Mouse (Mus musculus) midbrain, embryonic 14.5 days (tissue): Measurements from ENCODE around the gene Pon2. TPM values are rescaled to one million over a fixed set of nuclear protein-coding genes. Genes with fewer than 3 reads are reported as not detected.

ENCODE experiments used
- ATAC-seq: fragments of 200-750 bp; cut with Nextera tagmentation; 2 replicates; pipeline ENCODE4 v1.8.0; 2017; ENCODE audit warnings: moderate number of reproducible peaks, moderate library complexity; ENCODE audit not compliant: low FRiP score, low TSS enrichment
- DNase-seq: peaks from one replicate; pipeline ENCODE4 v3.0.0-alpha.2; 2015
- H3K27ac ChIP-seq: fragments of 300-500 bp; sonication (generic); replicated peaks from 2 replicates; pipeline ENCODE4 v1.5.1; 2014; ENCODE audit warnings: mild to moderate bottlenecking, low read depth, low read length, moderate library complexity
- H3K27me3 ChIP-seq: fragments of 300-500 bp; sonication (generic); 2 replicates; pipeline ENCODE4 v1.6.1; 2014; ENCODE audit warnings: low read length, control low read depth, mixed read lengths; ENCODE audit not compliant: control insufficient read depth, insufficient read depth
- H3K36me3 ChIP-seq: fragments of 300-500 bp; sonication (generic); 2 replicates; pipeline ENCODE4 v1.6.1; 2014; ENCODE audit warnings: low read length, control low read depth; ENCODE audit not compliant: control insufficient read depth, insufficient read depth
- H3K4me1 ChIP-seq: fragments of 300-500 bp; sonication (generic); 2 replicates; pipeline ENCODE4 v1.6.1; 2014; ENCODE audit warnings: mild to moderate bottlenecking, antibody characterized with exemption, low read length, control low read depth; ENCODE audit not compliant: control insufficient read depth, insufficient read depth
- H3K4me2 ChIP-seq: fragments of 300-500 bp; sonication (generic); 2 replicates; pipeline ENCODE4 v1.6.1; 2014; ENCODE audit warnings: mild to moderate bottlenecking, low read length, moderate library complexity
- H3K4me3 ChIP-seq: fragments of 300-500 bp; sonication (generic); replicated peaks from 2 replicates; pipeline ENCODE4 v1.5.1; 2014; ENCODE audit warnings: low read depth, low read length
- H3K9ac ChIP-seq: fragments of 300-500 bp; sonication (generic); replicated peaks from 2 replicates; pipeline ENCODE4 v1.6.1; 2014; ENCODE audit warnings: mild to moderate bottlenecking, low read length, moderate library complexity
- H3K9me3 ChIP-seq: fragments of 300-500 bp; sonication (generic); 2 replicates; pipeline ENCODE4 v1.6.1; 2016; ENCODE audit warnings: low read length, control low read depth, mixed read lengths; ENCODE audit not compliant: control insufficient read depth
- WGBS: fragments of 180-500 bp; shearing (Covaris S2); extraction: QIAGEN DNeasy Blood & Tissue Kit; methylation state at CpG from one replicate; pipeline ENCODE4 v1.1.7; 2014; 5-methylcytosine and 5-hydroxymethylcytosine counted together
- polyA plus RNA-seq: library from polyadenylated mRNA; unstranded; fragments of >200 nt; fragmentation: Nextera tagmentation; extraction: Ambion mirVana; gene quantifications from 2 replicates; pipeline ENCODE4 v1.2.1, GENCODE M21; 2014

Pon2 gene
- polyA plus RNA-seq, 1 experiment from 2014 or later = 19.4 TPM

- WGBS = 59% methylated on average over 7 of the region's 7 CpGs
- Histone ChIP-seq H3K4me3 (no peak overlapping the region), H3K27ac (no peak overlapping the region), H3K36me3 (no peaks in the 10 kb centered on the region), H3K4me2 (no peak overlapping the region), H3K9ac (no peak overlapping the region), H3K4me1 (no peaks in the 10 kb centered on the region), H3K27me3 (no peaks in the 10 kb centered on the region), H3K9me3 (no peaks in the 10 kb centered on the region)
- DNase-seq (peak; percentile 53), ATAC-seq (no peak; the same call in 1 of the 2 replicates)
Observed at GRCm38 (mm10) chr6:5282418-5282817, 15.8 kb downstream of the Pon2 start.

GRCm38 (mm10) chr6:5280576-5281305 is 17.5 kb downstream of the Pon2 start:
- H3K4me2 ChIP-seq = no peak overlapping the region
- 61% methylated on average over 6 of the region's 6 CpGs for WGBS
- H3K4me1 ChIP-seq = no peaks in the 10 kb centered on the region
- no peaks in the 10 kb centered on the region for H3K27me3 ChIP-seq
- no peaks in the 10 kb centered on the region for H3K36me3 ChIP-seq
- H3K9me3 ChIP-seq = no peaks in the 10 kb centered on the region
- no peak overlapping the region for H3K27ac ChIP-seq
- no peak overlapping the region for H3K9ac ChIP-seq
- no peak overlapping the region for H3K4me3 ChIP-seq
- DNase-seq = no peak
- no peak for ATAC-seq

GRCm38 (mm10) chr6:5277972-5278371 is 20.3 kb downstream of the Pon2 start:
- no peak overlapping the region for H3K4me2 ChIP-seq
- no peaks in the 10 kb centered on the region for H3K36me3 ChIP-seq
- no peaks in the 10 kb centered on the region for H3K4me1 ChIP-seq
- H3K27me3 ChIP-seq = no peaks in the 10 kb centered on the region
- WGBS = 70% methylated on average over 5 of the region's 5 CpGs
- H3K9ac ChIP-seq = no peak overlapping the region
- ATAC-seq (no peak), DNase-seq (no peak)
- no peak overlapping the region for H3K4me3 ChIP-seq
- no peaks in the 10 kb centered on the region for H3K9me3 ChIP-seq
- no peak overlapping the region for H3K27ac ChIP-seq

GRCm38 (mm10) chr6:5269641-5270040 is 28.6 kb downstream of the Pon2 start:
- peak; percentile 20 for DNase-seq

GRCm38 (mm10) chr6:5264793-5265192 is 33.5 kb downstream of the Pon2 start:
- ATAC-seq = no peak
- 60% methylated on average over 8 of the region's 8 CpGs for WGBS
- no peak for DNase-seq
- Histone ChIP-seq H3K36me3 (no peaks in the 10 kb centered on the region), H3K9me3 (no peaks in the 10 kb centered on the region), H3K4me1 (no peaks in the 10 kb centered on the region), H3K27me3 (no peaks in the 10 kb centered on the region), H3K27ac (no peak overlapping the region), H3K4me3 (no peak overlapping the region), H3K9ac (no peak overlapping the region), H3K4me2 (no peak overlapping the region)

More at GRCm38 (mm10) chr6:5269641-5270040, 28.6 kb downstream of the Pon2 start:
- H3K27me3 ChIP-seq = no peaks in the 10 kb centered on the region
- no peaks in the 10 kb centered on the region for H3K4me1 ChIP-seq
- WGBS = 82% methylated on average over 6 of the region's 6 CpGs
- ATAC-seq = no peak
- no peaks in the 10 kb centered on the region for H3K9me3 ChIP-seq
- H3K27ac ChIP-seq = no peak overlapping the region
- H3K9ac ChIP-seq = no peak overlapping the region
- no peak overlapping the region for H3K4me3 ChIP-seq
- H3K36me3 ChIP-seq = no peaks in the 10 kb centered on the region
- H3K4me2 ChIP-seq = no peak overlapping the region

- H3K27ac ChIP-seq = no peak overlapping the region
- H3K36me3 ChIP-seq = no peaks in the 10 kb centered on the region
- no peak overlapping the region for H3K4me3 ChIP-seq
- no peak for DNase-seq
- H3K27me3 ChIP-seq = no peaks in the 10 kb centered on the region
- no peaks in the 10 kb centered on the region for H3K4me1 ChIP-seq
- H3K9me3 ChIP-seq = no peaks in the 10 kb centered on the region
- H3K4me2 ChIP-seq = no peak overlapping the region
- no peak overlapping the region for H3K9ac ChIP-seq
- ATAC-seq = no peak
- WGBS = 82% methylated on average over 8 of the region's 8 CpGs
Observed at GRCm38 (mm10) chr6:5263250-5263999, 34.8 kb downstream of the Pon2 start.

- H3K27me3 ChIP-seq = no peaks in the 10 kb centered on the region
- no peak for DNase-seq
- H3K36me3 ChIP-seq = no peaks in the 10 kb centered on the region
- no peak overlapping the region for H3K27ac ChIP-seq
- H3K9me3 ChIP-seq = no peaks in the 10 kb centered on the region
- H3K4me2 ChIP-seq = no peak overlapping the region
- no peak overlapping the region for H3K4me3 ChIP-seq
- no peak for ATAC-seq
- no peaks in the 10 kb centered on the region for H3K4me1 ChIP-seq
- H3K9ac ChIP-seq = no peak overlapping the region
- WGBS = 84% methylated on average over 10 of the region's 10 CpGs
Observed at GRCm38 (mm10) chr6:5262322-5263249, 35.7 kb downstream of the Pon2 start.

GRCm38 (mm10) chr6:5255722-5256451 is 42.4 kb downstream of the Pon2 start, which contains the start of gene Pon3:
Gene Pon3, minus strand, starts transcription at chr6:5256286.
- no peaks in the 10 kb centered on the region for H3K9me3 ChIP-seq
- WGBS = 19% methylated on average over 16 of the region's 16 CpGs
- no peaks in the 10 kb centered on the region for H3K36me3 ChIP-seq
- H3K27ac ChIP-seq = no peak within 1 kb of the TSS
- H3K9ac ChIP-seq = no peak within 1 kb of the TSS
- H3K4me1 ChIP-seq = peaks cover 7% of the 10 kb centered on the region; the same call in 1 of the 2 replicates
- no peaks in the 10 kb centered on the region for H3K27me3 ChIP-seq
- DNase-seq (peak; percentile 31), ATAC-seq (no peak)
- no peak within 1 kb of the TSS for H3K4me3 ChIP-seq
- H3K4me2 ChIP-seq = peak within 1 kb of the TSS; percentile 28
